Mouse (Mus musculus) ES-E14 (cell line): ENCODE results near the gene Tcl1b4.
"Not testable (repeated sequence)": the region's sequence is repeated elsewhere in the genome, so short reads cannot be mapped to it uniquely, and the experiment has no call there.

Experiments used
- HCFC1 ChIP-seq: IDR thresholded peaks from 2 replicates; pipeline ENCODE4 v1.6.1; 2012; ENCODE audit warnings: low read length, inconsistent platforms, borderline replicate concordance; ENCODE audit not compliant: insufficient read depth
- MAFK ChIP-seq: IDR thresholded peaks from 2 replicates; pipeline ENCODE4 v1.6.1; 2014; ENCODE audit warnings: mild to moderate bottlenecking, low read depth, low read length, inconsistent platforms; ENCODE audit not compliant: insufficient read depth
- ZC3H11A ChIP-seq: IDR thresholded peaks from 2 replicates; pipeline ENCODE4 v1.6.1; 2012; ENCODE audit warnings: low read depth, mild to moderate bottlenecking, inconsistent platforms, low read length, borderline replicate concordance
- ZNF384 ChIP-seq: IDR thresholded peaks from 2 replicates; pipeline ENCODE4 v1.6.1; 2012; ENCODE audit warnings: low read depth, low read length, inconsistent platforms

GRCm38 (mm10) chr12:105181040-105181644 is 20.6 kb upstream of the Tcl1b4 start:
- not testable (repeated sequence) for TF ChIP-seq ZNF384, HCFC1, MAFK, ZC3H11A
